Mouse (Mus musculus) layer of hippocampus, adult 9-10 months (tissue): Measurements from ENCODE around the gene Mllt3.
"Not testable (repeated sequence)": the region's sequence is repeated elsewhere in the genome, so short reads cannot be mapped to it uniquely, and the experiment has no call there.

Experiments used
- DNase-seq: peaks from one replicate; pipeline ENCODE4 v3.0.0; 2022; ENCODE audit warnings: low spot score

Mllt3 gene

GRCm38 (mm10) chr4:88012774-88013173 is 20.4 kb downstream of the Mllt3 start:
- no peak for DNase-seq

GRCm38 (mm10) chr4:88011870-88012572 is 21.1 kb downstream of the Mllt3 start:
- DNase-seq, result no peak

- no peak for DNase-seq
Measured at GRCm38 (mm10) chr4:88010441-88010840, 22.7 kb downstream of the Mllt3 start.

- no peak for DNase-seq
Measured at GRCm38 (mm10) chr4:88005801-88006200, 27.4 kb downstream of the Mllt3 start.

- DNase-seq, result no peak
Measured at GRCm38 (mm10) chr4:88003159-88003948, 29.8 kb downstream of the Mllt3 start.

GRCm38 (mm10) chr4:87991710-87992109 is 41.5 kb downstream of the Mllt3 start:
- DNase-seq, result no peak

GRCm38 (mm10) chr4:87990940-87991339 is 42.2 kb downstream of the Mllt3 start:
- no peak for DNase-seq

- DNase-seq, result no peak
Measured at GRCm38 (mm10) chr4:87985281-87985680, 47.9 kb downstream of the Mllt3 start.

GRCm38 (mm10) chr4:87984589-87984988 is 48.6 kb downstream of the Mllt3 start:
- DNase-seq, result no peak

- DNase-seq, result no peak
Measured at GRCm38 (mm10) chr4:87984091-87984490, 49.1 kb downstream of the Mllt3 start.

GRCm38 (mm10) chr4:87982578-87982977 is 50.6 kb downstream of the Mllt3 start:
- DNase-seq, result no peak

- DNase-seq, result no peak
Measured at GRCm38 (mm10) chr4:87977820-87978448, 55.2 kb downstream of the Mllt3 start.

GRCm38 (mm10) chr4:87965836-87966235 is 67.3 kb downstream of the Mllt3 start:
- no peak for DNase-seq

GRCm38 (mm10) chr4:87964890-87965289 is 68.3 kb downstream of the Mllt3 start:
- not testable (repeated sequence) for DNase-seq

GRCm38 (mm10) chr4:87963773-87964076 is 69.4 kb downstream of the Mllt3 start:
- DNase-seq, result no peak

- DNase-seq, result no peak
Measured at GRCm38 (mm10) chr4:87963055-87963772, 70.0 kb downstream of the Mllt3 start.

- no peak for DNase-seq
Measured at GRCm38 (mm10) chr4:87961872-87962271, 71.3 kb downstream of the Mllt3 start.

- DNase-seq, result no peak
Measured at GRCm38 (mm10) chr4:87957852-87958251, 75.3 kb downstream of the Mllt3 start.

- no peak for DNase-seq
Measured at GRCm38 (mm10) chr4:87957198-87957597, 76.0 kb downstream of the Mllt3 start.

GRCm38 (mm10) chr4:87955132-87955531 is 78.0 kb downstream of the Mllt3 start:
- no peak for DNase-seq

GRCm38 (mm10) chr4:87954421-87955083 is 78.6 kb downstream of the Mllt3 start:
- DNase-seq, result no peak

GRCm38 (mm10) chr4:87953736-87954135 is 79.4 kb downstream of the Mllt3 start:
- DNase-seq, result no peak
